Mouse (Mus musculus) MEL (cell line): ENCODE measurements around the gene Wnt6. TPM values are rescaled to one million over a fixed set of nuclear protein-coding genes. Genes with fewer than 3 reads are reported as not detected.

Source experiments
- DNase-seq: peaks from one replicate; pipeline ENCODE4 v3.0.0; 2011; ENCODE audit warnings: low read depth, low spot score
- H3K27ac ChIP-seq: 2 replicates; pipeline ENCODE4 v1.5.1; 2012; ENCODE audit warnings: low read depth, mild to moderate bottlenecking, control low read depth, low read length, moderate library complexity; ENCODE audit not compliant: control insufficient read depth
- H3K27me3 ChIP-seq, 2 experiments: fragments of 150-350 bp in 1 of 2; sonication (generic) in 1 of 2; 2 replicates each; pipeline ENCODE4 v1.6.1; 2012; ENCODE audit warnings: low read length in 2 of 2, mild to moderate bottlenecking in 2 of 2, improper control_type of control experiment in 1 of 2, moderate library complexity in 1 of 2; ENCODE audit not compliant: insufficient read depth in 2 of 2, control insufficient read depth in 1 of 2
- H3K36me3 ChIP-seq, 2 experiments: 2 replicates each; pipeline ENCODE4 v1.6.1; 2012 to 2014; ENCODE audit warnings: low read length in 2 of 2, improper control_type of control experiment in 1 of 2, inconsistent platforms in 1 of 2, mild to moderate bottlenecking in 1 of 2; ENCODE audit not compliant: insufficient read depth in 2 of 2, control insufficient read depth in 1 of 2
- H3K4me1 ChIP-seq, 2 experiments: fragments of 150-350 bp in 1 of 2; sonication (generic) in 1 of 2; 2 replicates each; pipeline ENCODE4 v1.6.1; 2012; ENCODE audit warnings: low read length in 2 of 2, improper control_type of control experiment in 1 of 2, mild to moderate bottlenecking in 1 of 2; ENCODE audit not compliant: insufficient read depth in 2 of 2, control insufficient read depth in 1 of 2
- H3K4me3 ChIP-seq, 2 experiments: fragments of 150-350 bp in 1 of 2; sonication (generic) in 1 of 2; 2 replicates each; pipeline ENCODE4 v1.5.1; 2012; ENCODE audit warnings: low read depth in 2 of 2, low read length in 2 of 2, mild to moderate bottlenecking in 2 of 2, moderate library complexity in 2 of 2, control low read depth in 1 of 2, improper control_type of control experiment in 1 of 2; ENCODE audit not compliant: control insufficient read depth in 1 of 2, insufficient read depth in 1 of 2
- H3K79me2 ChIP-seq: 2 replicates; pipeline ENCODE4 v1.6.1; 2012; ENCODE audit warnings: mild to moderate bottlenecking, low read length, moderate library complexity; ENCODE audit not compliant: control insufficient read depth, poor library complexity, insufficient read depth
- H3K9ac ChIP-seq: 2 replicates; pipeline ENCODE4 v1.6.1; 2012; ENCODE audit warnings: low read depth, mild to moderate bottlenecking, control low read depth, low read length, moderate library complexity; ENCODE audit not compliant: control insufficient read depth, poor library complexity, severe bottlenecking
- H3K9me3 ChIP-seq: fragments of 150-350 bp; sonication (generic); replicated peaks from 2 replicates; pipeline ENCODE4 v1.6.1; 2012; ENCODE audit warnings: mild to moderate bottlenecking, low read length, improper control_type of control experiment, moderate library complexity; ENCODE audit not compliant: insufficient read depth
- BHLHE40 ChIP-seq: IDR thresholded peaks from 2 replicates; pipeline ENCODE4 v1.6.1; 2012; ENCODE audit warnings: low read depth, mild to moderate bottlenecking, inconsistent platforms, low read length, improper control_type of control experiment, borderline replicate concordance
- CHD1 ChIP-seq: IDR thresholded peaks from 2 replicates; pipeline ENCODE4 v1.6.1; 2012; ENCODE audit warnings: low read depth, mild to moderate bottlenecking, inconsistent platforms, low read length, improper control_type of control experiment
- CHD2 ChIP-seq: IDR thresholded peaks from 2 replicates; pipeline ENCODE4 v1.6.1; 2011; ENCODE audit warnings: low read length, improper control_type of control experiment
- CTCF ChIP-seq, 3 experiments: IDR thresholded peaks in 2 of 3; conservative IDR thresholded peaks in 1 of 3; 2 replicates each; pipeline ENCODE4 v1.5.1; 2011 to 2012; ENCODE audit warnings: low read length in 3 of 3, low read depth in 2 of 3, mild to moderate bottlenecking in 2 of 3, improper control_type of control experiment in 1 of 3, inconsistent platforms in 1 of 3, mixed read lengths in 1 of 3, moderate library complexity in 1 of 3; ENCODE audit not compliant: control insufficient read depth in 1 of 3, insufficient read depth in 1 of 3, poor library complexity in 1 of 3, severe bottlenecking in 1 of 3
- E2F4 ChIP-seq: IDR thresholded peaks from 2 replicates; pipeline ENCODE4 v1.6.1; 2011; ENCODE audit warnings: low read depth, low read length, improper control_type of control experiment, borderline replicate concordance
- ETS1 ChIP-seq: IDR thresholded peaks from 2 replicates; pipeline ENCODE4 v1.6.1; 2012; ENCODE audit warnings: low read depth, mild to moderate bottlenecking, inconsistent platforms, low read length, improper control_type of control experiment, moderate library complexity
- MAZ ChIP-seq: IDR thresholded peaks from 2 replicates; pipeline ENCODE4 v1.6.1; 2012; ENCODE audit warnings: low read depth, mild to moderate bottlenecking, inconsistent platforms, low read length, improper control_type of control experiment
- NRF1 ChIP-seq: IDR thresholded peaks from 2 replicates; pipeline ENCODE4 v1.6.1; 2014; ENCODE audit warnings: low read depth, mild to moderate bottlenecking, inconsistent platforms, low read length, improper control_type of control experiment, moderate library complexity; ENCODE audit not compliant: poor library complexity, insufficient read depth, severe bottlenecking
- POLR2A ChIP-seq, 2 experiments: IDR thresholded peaks; 2 replicates each; pipeline ENCODE4 v1.6.1; 2011 to 2012; ENCODE audit warnings: low read length in 2 of 2, mild to moderate bottlenecking in 2 of 2, control low read depth in 1 of 2, improper control_type of control experiment in 1 of 2, low read depth in 1 of 2, moderate library complexity in 1 of 2; ENCODE audit not compliant: control insufficient read depth in 1 of 2, insufficient read depth in 1 of 2, poor library complexity in 1 of 2
- POLR2AphosphoS2 ChIP-seq: IDR thresholded peaks from 2 replicates; pipeline ENCODE4 v1.6.1; 2011; ENCODE audit warnings: low read length, improper control_type of control experiment
- RAD21 ChIP-seq: IDR thresholded peaks from 2 replicates; pipeline ENCODE4 v1.6.1; 2011; ENCODE audit warnings: mild to moderate bottlenecking, low read depth, low read length, improper control_type of control experiment
- SMC3 ChIP-seq: IDR thresholded peaks from 2 replicates; pipeline ENCODE4 v1.6.1; 2011; ENCODE audit warnings: low read depth, low read length, improper control_type of control experiment
- UBTF ChIP-seq: IDR thresholded peaks from 2 replicates; pipeline ENCODE4 v1.6.1; 2012; ENCODE audit warnings: low read depth, mild to moderate bottlenecking, inconsistent platforms, low read length, improper control_type of control experiment, moderate library complexity, borderline replicate concordance; ENCODE audit not compliant: insufficient read depth
- USF1 ChIP-seq: IDR thresholded peaks from 2 replicates; pipeline ENCODE4 v1.6.1; 2014; ENCODE audit warnings: low read depth, mild to moderate bottlenecking, inconsistent platforms, low read length, improper control_type of control experiment, moderate library complexity
- ZC3H11A ChIP-seq: IDR thresholded peaks from 2 replicates; pipeline ENCODE4 v1.6.1; 2012; ENCODE audit warnings: low read depth, mild to moderate bottlenecking, inconsistent platforms, low read length, improper control_type of control experiment
- polyA plus RNA-seq, 2 experiments: library from polyadenylated mRNA; stranded (reverse) in 1 of 2; unstranded in 1 of 2; fragments of >175 nt in 1 of 2; fragments of >200 nt in 1 of 2; gene quantifications; 2 replicates each; pipeline versions ENCODE4 v1.2.1 to v1.2.4; 2012; ENCODE audit warnings: low replicate concordance in 2 of 2, low read depth in 1 of 2; ENCODE audit not compliant: insufficient read length in 2 of 2, insufficient read depth in 1 of 2, missing spikeins in 1 of 2
- total RNA-seq: library from RNA; depleted of rRNA; stranded (reverse); fragments of 300-350 nt; gene quantifications from 2 replicates; pipeline ENCODE4 v1.2.3, GENCODE M21; 2012

Wnt6 gene
- total and polyA plus RNA-seq, 3 experiments: not detected

DNA sequence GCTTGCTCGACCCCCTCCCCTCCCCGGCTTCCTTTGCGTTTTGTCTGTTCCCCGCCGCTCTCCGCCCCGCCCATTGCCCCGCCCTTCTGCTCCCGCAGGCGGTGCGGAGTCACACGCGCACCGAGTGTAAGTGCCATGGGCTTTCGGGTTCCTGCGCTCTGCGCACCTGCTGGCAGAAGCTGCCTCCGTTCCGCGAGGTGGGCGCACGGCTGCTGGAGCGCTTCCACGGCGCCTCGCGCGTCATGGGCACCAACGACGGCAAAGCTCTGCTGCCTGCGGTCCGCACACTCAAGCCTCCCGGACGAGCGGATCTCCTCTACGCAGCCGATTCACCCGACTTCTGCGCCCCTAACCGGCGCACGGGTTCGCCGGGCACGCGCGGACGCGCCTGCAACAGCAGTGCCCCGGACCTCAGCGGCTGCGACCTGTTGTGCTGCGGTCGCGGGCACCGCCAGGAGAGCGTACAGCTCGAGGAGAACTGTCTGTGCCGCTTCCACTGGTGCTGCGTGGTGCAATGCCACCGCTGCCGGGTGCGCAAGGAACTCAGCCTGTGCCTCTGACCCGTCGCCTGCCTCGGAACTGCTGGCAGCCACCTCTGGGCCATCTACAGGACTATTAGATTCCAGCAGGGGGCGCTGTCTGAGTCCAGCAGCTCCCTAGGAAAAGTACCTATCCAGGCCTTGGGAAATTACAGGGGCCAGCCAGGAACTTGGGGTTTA lies 12.5 kb downstream of the Wnt6 start:
- no peak overlapping the region for H3K9ac ChIP-seq
- no peak for TF ChIP-seq ETS1
- TF ChIP-seq MAZ: no peak
- no peak for TF ChIP-seq POLR2A (IDR thresholded peaks at IDR 0.05; ENCODE audit: control insufficient read depth in 1 of 2, insufficient read depth in 1 of 2, low read depth in 1 of 2, low read length in 2 of 2, poor library complexity in 1 of 2)
- peak; percentile 25 to 53 (median 42); a peak in 4 of 6 replicates for TF ChIP-seq CTCF (IDR thresholded peaks at IDR 0.05 in 2 of 3, conservative IDR thresholded peaks at IDR 0.05 in 1 of 3; ENCODE audit: control insufficient read depth in 1 of 3, insufficient read depth in 1 of 3, low read depth in 2 of 3, low read length in 3 of 3, poor library complexity in 1 of 3, severe bottlenecking in 1 of 3)
- TF ChIP-seq E2F4: no peak
- TF ChIP-seq CHD1: no peak
- DNase-seq: no peak
- H3K36me3 ChIP-seq: no peaks in the 10 kb centered on the region
- H3K4me1 ChIP-seq: no peaks in the 10 kb centered on the region
- H3K79me2 ChIP-seq: no peaks in the 10 kb centered on the region
- no peak overlapping the region for H3K4me3 ChIP-seq
- peaks cover 0 to 4% of the 10 kb centered on the region in 2 experiments; a peak in 3 of 4 replicates for H3K27me3 ChIP-seq
- H3K27ac ChIP-seq: no peak overlapping the region
- no peaks in the 10 kb centered on the region for H3K9me3 ChIP-seq

GRCm38 (mm10) chr1:74787846-74788245 lies 16.2 kb downstream of the Wnt6 start:
- H3K27ac ChIP-seq: no peak overlapping the region
- H3K27me3 ChIP-seq: no peaks in the 10 kb centered on the region
- peak; percentile 72 for DNase-seq

GRCm38 (mm10) chr1:74788603-74789176 lies 17.0 kb downstream of the Wnt6 start:
- no peak overlapping the region for H3K4me3 ChIP-seq
- TF ChIP-seq CTCF (IDR thresholded peaks at IDR 0.05 in 2 of 3, conservative IDR thresholded peaks at IDR 0.05 in 1 of 3; ENCODE audit: control insufficient read depth in 1 of 3, insufficient read depth in 1 of 3, low read depth in 2 of 3, low read length in 3 of 3, poor library complexity in 1 of 3, severe bottlenecking in 1 of 3): 0 out of 6 replicates have a peak, but pooled peaks of 1 of the 3 experiments have one; percentile 1
- TF ChIP-seq NRF1: no peak
- no peak for TF ChIP-seq POLR2AphosphoS2
- no peak for TF ChIP-seq UBTF
- TF ChIP-seq, all 39 proteins: peak for 1
- Histone ChIP-seq H3K79me2 (no peaks in the 10 kb centered on the region), H3K4me1 (no peaks in the 10 kb centered on the region), H3K27me3 (no peaks in the 10 kb centered on the region), H3K27ac (no peak overlapping the region), H3K36me3 (no peaks in the 10 kb centered on the region), H3K9me3 (no peaks in the 10 kb centered on the region), H3K9ac (no peak overlapping the region)
- DNase-seq: peak; percentile 26

More at GRCm38 (mm10) chr1:74787846-74788245, 16.2 kb downstream of the Wnt6 start:
- H3K9me3 ChIP-seq: no peaks in the 10 kb centered on the region
- no peaks in the 10 kb centered on the region for H3K36me3 ChIP-seq
- TF ChIP-seq CHD2: no peak
- TF ChIP-seq CTCF (IDR thresholded peaks at IDR 0.05 in 2 of 3, conservative IDR thresholded peaks at IDR 0.05 in 1 of 3; ENCODE audit: control insufficient read depth in 1 of 3, insufficient read depth in 1 of 3, low read depth in 2 of 3, low read length in 3 of 3, poor library complexity in 1 of 3, severe bottlenecking in 1 of 3): peak; percentile 69 to 87 (median 71)
- no peak for TF ChIP-seq CHD1
- no peak for TF ChIP-seq E2F4
- peak; percentile 79 for TF ChIP-seq SMC3
- TF ChIP-seq BHLHE40: no peak
- TF ChIP-seq USF1: no peak
- TF ChIP-seq ZC3H11A: peak; percentile 53
- TF ChIP-seq RAD21: peak; percentile 54
- TF ChIP-seq, all 39 proteins: peak for 4
- no peak overlapping the region for H3K4me3 ChIP-seq
- no peak overlapping the region for H3K9ac ChIP-seq
- H3K4me1 ChIP-seq: no peaks in the 10 kb centered on the region
- no peaks in the 10 kb centered on the region for H3K79me2 ChIP-seq
